Mouse (Mus musculus): ENCODE results near the gene Mepe. TPM values are rescaled to one million over a fixed set of nuclear protein-coding genes. Genes with fewer than 3 reads are reported as not detected.

The Mepe gene
- not detected for polyA plus RNA-seq (2017; shearing (Covaris generic))

DNA sequence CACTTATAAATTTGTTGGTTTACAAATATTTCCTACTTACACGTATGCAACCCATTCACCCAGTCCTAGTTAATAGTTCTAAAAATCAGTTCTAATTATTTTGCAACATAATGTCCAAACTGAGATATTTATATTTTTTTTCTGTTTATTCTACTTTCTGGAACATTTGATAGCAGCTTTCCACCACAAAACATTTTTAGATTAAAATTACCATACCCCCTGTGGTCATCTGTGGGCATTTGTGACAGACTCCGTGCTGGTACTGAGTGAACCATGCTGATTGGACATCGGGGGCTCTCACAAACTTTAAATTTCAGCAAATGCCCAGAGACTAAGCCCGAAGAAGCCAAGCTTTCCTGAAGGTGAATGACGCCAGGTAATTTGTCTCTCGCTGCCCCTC, at the start of gene Mepe:
Gene Mepe, plus strand, starts transcription at position 301 of the 400 bp plus-strand sequence.

DNA sequence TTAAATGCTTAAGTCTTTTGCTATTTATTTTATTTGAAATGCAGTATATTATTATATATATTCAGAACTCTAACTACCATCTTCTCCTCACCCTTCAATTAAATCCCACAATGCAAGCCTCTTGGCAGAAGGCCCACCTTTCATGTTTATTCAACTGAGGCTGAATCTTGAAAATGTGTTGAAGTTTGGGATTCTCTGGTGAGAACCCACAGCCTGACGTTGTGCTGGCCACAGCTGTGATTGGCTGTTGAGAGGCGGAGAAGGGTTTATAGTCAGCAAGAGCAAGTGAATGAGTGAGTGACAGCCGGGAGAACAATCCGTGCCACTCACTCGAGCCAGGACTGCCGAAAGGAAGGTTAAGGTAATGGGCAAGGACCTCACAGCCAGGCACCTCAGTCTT, 26.1 kb upstream of the Mepe start, which contains the start of gene Ibsp:
Gene Ibsp, plus strand, starts transcription at position 178 of the 400 bp plus-strand sequence.

Other genes with a start within 250 kb of the Mepe start
- not detected for gene Gm17660, start 247.7 kb upstream of the Mepe start, polyA plus RNA-seq (2017; shearing (Covaris generic))
- gene Sparcl1, start 211.6 kb upstream of the Mepe start, polyA plus RNA-seq (2017; shearing (Covaris generic)): under 1 TPM in 1 of 2 experiments, not detected in 1; 0.10 TPM
- gene Dspp, start 154.6 kb upstream of the Mepe start, polyA plus RNA-seq (2017; shearing (Covaris generic)): not detected
- gene Dmp1, start 122.7 kb upstream of the Mepe start, polyA plus RNA-seq (2017; shearing (Covaris generic)): not detected
- under 1 TPM in 1 of 2 experiments, not detected in 1; 0.11 TPM for gene Ibsp, start 26.2 kb upstream of the Mepe start, polyA plus RNA-seq (2017; shearing (Covaris generic))
- 1 to 10 TPM in 1 of 2 experiments, not detected in 1; 6.0 TPM for gene Spp1, start 109.8 kb downstream of the Mepe start, polyA plus RNA-seq (2017; shearing (Covaris generic))
- gene Pkd2, start 134.1 kb downstream of the Mepe start, polyA plus RNA-seq (2017; shearing (Covaris generic)): under 1 TPM in 1 of 2 experiments, not detected in 1; 0.63 TPM
- gene BC005561, start 183.0 kb downstream of the Mepe start, polyA plus RNA-seq (2017; shearing (Covaris generic)): 10 to 100 TPM in 1 of 2 experiments, 1 to 10 TPM in 1; 8.0 to 10.9 TPM